Mouse (Mus musculus) left cerebral cortex, adult 2 months (tissue): ENCODE measurements at regions not wholly inside any gene's neighbourhood (a gene's known extent, or its start where the extent isn't known, plus 50 kb on each side); places are given as distances from the start of the nearest gene placed in this dataset.

Experiments
- DNase-seq, 2 experiments: peaks; one replicate each; pipeline ENCODE4 v3.0.0; 2021 to 2022; ENCODE audit warnings: low spot score in 2 of 2, mixed read lengths in 1 of 2; ENCODE audit errors: extremely low spot score in 1 of 2
- H3K27ac ChIP-seq: fragments of 200-600 bp; 2 replicates; pipeline ENCODE4 v1.8.1; 2022
- H3K4me3 ChIP-seq: fragments of 200-600 bp; 2 replicates; pipeline ENCODE4 v1.8.1; 2022
- CTCF ChIP-seq: fragments of 200-600 bp; IDR thresholded peaks from 2 replicates; pipeline ENCODE4 v1.8.1; 2022; ENCODE audit warnings: antibody characterized with exemption, mild to moderate bottlenecking, moderate library complexity
- intact Hi-C: fragments of 180-260 bp; cut with DNase I; formaldehyde crosslinking; loops from one replicate; pipeline ENCODE4 v1.15.1; 2025

GRCm38 (mm10) chr9:79173036-79173435, 545.6 kb downstream of the Col12a1 start:
- intact Hi-C loops, result no loop called here
- Histone ChIP-seq H3K4me3 (no peak overlapping the region), H3K27ac (no peak overlapping the region)
- no peak for TF ChIP-seq CTCF
- no peak for DNase-seq

DNA sequence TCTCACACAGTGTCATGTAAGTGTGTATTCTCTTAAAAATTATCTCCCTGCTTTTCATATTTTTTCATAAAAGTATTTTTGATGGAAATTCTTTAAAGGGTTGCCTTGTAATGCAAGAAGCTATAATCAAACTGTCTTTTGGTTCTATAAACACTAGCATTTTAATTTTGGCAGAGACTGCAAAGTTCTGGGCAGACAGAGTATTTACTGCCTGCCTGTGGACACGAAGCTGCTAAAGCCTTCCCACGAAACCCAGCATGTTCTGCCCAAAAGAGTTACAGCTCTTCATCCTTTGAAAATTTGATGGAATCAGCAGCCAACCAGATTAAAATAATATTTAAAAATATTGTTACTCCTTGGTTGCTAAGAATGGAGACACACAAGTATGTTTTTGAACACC, 538.7 kb downstream of the Col12a1 start:
- intact Hi-C loops, result no loop called here

DNA sequence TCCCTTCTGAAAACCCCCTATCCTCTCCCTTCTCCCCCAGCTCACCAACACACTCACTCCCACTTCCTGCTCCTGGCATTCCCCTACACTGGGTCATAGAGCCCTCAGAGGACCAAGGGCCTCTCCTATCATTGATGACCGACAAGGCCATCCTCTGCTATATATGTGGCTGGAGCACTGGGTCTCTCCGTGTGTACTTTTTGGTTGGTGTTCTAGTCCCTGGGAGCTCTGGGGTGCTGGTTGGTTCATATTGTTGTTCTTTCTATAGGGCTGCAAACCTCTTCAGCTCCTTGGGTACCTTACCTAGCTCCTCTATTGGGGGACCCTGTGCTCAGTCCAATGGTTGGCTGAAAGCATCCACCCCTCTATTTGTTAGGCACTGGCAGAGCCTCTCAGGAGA, 523.2 kb downstream of the Col12a1 start:
- H3K27ac ChIP-seq, result no peak overlapping the region
- DNase-seq, result no peak

More for the DNA sequence above, 538.7 kb downstream of the Col12a1 start:
- H3K4me3 ChIP-seq, result no peak overlapping the region
- TF ChIP-seq CTCF, result no peak
- no peak overlapping the region for H3K27ac ChIP-seq
- no peak for DNase-seq

DNA sequence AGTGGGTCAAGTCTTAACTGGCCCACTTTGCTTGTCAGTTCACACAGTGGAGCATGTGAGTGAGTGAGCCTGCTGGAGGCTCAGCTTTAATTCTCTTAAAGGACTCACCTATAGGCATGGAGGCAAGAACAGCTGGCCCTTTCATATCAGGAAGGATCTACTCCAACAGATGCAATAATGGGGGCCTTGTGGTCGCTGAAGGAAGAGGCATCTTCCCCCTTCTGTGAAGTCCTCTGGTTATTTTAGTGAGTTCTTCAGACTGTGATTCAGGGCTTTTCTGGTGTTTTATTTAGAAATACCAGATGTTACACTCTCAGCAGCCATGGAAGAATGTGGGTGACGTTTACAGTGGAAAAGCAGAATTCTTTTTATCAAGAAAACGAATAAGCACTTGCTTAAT, 516.9 kb downstream of the Col12a1 start:
- TF ChIP-seq CTCF, result no peak
- Histone ChIP-seq H3K4me3 (no peak overlapping the region), H3K27ac (peak overlapping the region; percentile 76; the same call in 1 of the 2 replicates)
- intact Hi-C loops, result no loop called here
- peak in 1 of 2 experiments; percentile 11 for DNase-seq

More for the DNA sequence above, 523.2 kb downstream of the Col12a1 start:
- no peak for TF ChIP-seq CTCF
- intact Hi-C loops, result no loop called here
- no peak overlapping the region for H3K4me3 ChIP-seq

DNA sequence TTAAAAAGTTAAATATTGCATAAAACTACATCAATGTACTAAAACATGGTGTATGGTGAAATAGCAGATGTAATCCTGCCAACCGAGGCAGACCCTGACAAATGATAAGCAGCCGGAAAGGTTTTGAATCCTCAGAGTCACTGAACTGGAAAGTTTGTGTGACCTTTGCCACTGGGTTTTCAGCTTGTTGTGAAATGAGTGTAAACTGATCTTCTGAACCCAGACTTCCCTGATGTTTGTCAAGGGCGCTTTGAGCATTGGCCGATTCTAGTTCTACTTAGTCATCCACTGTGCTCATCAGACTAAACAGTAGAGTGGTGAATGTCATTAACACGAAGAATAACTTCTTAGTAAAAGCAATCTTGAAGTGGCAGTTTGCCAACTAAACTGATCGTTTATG, 505.3 kb downstream of the Col12a1 start:
- intact Hi-C loops, result no loop called here
- TF ChIP-seq CTCF, result no peak
- Histone ChIP-seq H3K27ac (no peak overlapping the region), H3K4me3 (no peak overlapping the region)
- DNase-seq, result no peak

GRCm38 (mm10) chr9:79215986-79216385, 502.6 kb downstream of the Col12a1 start:
- no peak for TF ChIP-seq CTCF
- no peak for DNase-seq
- 0 out of 2 replicates have a peak overlapping the region, but pooled peaks have one; percentile 16 for H3K27ac ChIP-seq
- no peak overlapping the region for H3K4me3 ChIP-seq
- intact Hi-C loops, result loop anchor here (5.0 kb wide), 1 partner anchor 236 kb away; no protein-coding TSS in a partner anchor

GRCm38 (mm10) chr9:79216432-79216831, 502.2 kb downstream of the Col12a1 start:
- Histone ChIP-seq H3K4me3 (no peak overlapping the region), H3K27ac (0 out of 2 replicates have a peak overlapping the region, but pooled peaks have one; percentile 16)
- intact Hi-C loops, result loop anchor here (5.0 kb wide), 1 partner anchor 236 kb away; no protein-coding TSS in a partner anchor
- no peak for DNase-seq
- no peak for TF ChIP-seq CTCF

DNA sequence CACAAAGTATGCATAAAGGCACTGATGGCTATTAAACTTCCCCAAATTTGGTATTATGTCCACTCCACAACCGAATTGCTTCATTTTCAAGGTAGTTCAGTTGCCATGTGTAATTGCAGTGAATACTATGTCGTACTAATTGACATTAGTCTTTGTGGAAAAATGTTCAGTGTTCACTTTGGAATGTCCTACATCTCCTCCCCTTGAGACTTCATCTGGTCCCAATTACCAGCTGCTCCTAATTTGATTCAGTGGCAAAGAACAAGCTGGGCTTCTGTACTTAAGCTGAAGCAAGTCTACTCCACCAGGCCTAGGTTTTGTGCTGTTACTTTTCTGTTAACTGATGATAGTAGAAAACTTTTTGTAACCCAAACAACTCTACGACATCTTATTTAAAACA, 485.6 kb downstream of the Col12a1 start:
- Histone ChIP-seq H3K27ac (no peak overlapping the region), H3K4me3 (no peak overlapping the region)
- TF ChIP-seq CTCF, result no peak

GRCm38 (mm10) chr9:79233751-79234150, 484.9 kb downstream of the Col12a1 start:
- intact Hi-C loops, result no loop called here
- TF ChIP-seq CTCF, result no peak
- DNase-seq, result no peak
- H3K27ac ChIP-seq, result no peak overlapping the region
- no peak overlapping the region for H3K4me3 ChIP-seq

More for the DNA sequence above, 485.6 kb downstream of the Col12a1 start:
- no peak for DNase-seq
- intact Hi-C loops, result no loop called here

DNA sequence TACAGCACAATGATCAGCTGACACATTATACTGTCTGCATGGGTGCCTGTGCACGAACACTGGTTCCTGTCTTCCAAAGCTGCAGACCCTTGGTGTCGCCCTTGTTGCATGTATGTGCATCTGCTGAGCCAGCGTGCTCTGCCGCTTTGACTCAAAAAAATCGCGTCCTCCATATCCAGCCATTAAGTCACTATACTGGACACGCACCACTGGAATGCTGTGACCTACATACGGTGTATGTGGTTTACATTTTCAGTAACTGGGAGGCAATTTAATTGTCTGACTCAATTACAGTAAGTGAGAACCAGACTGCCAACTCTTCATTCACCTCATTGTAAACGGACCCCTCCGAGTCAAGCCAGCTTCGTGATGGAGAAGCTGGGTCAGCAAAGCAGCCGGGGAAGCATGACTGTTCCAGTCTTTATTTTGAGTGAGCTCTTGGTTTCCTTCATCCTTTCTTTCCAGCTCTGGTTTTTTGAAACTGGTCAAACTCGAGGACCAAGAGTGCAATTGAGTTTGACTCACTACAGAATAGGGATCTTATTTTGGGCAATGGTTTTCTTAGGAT, 448.9 kb downstream of the Col12a1 start:
- no peak for DNase-seq
- Histone ChIP-seq H3K4me3 (no peak overlapping the region), H3K27ac (no peak overlapping the region)
- intact Hi-C loops, result no loop called here
- TF ChIP-seq CTCF, result no peak

- H3K4me3 ChIP-seq, result no peak overlapping the region
- DNase-seq, result no peak
- no peak for TF ChIP-seq CTCF
- no peak overlapping the region for H3K27ac ChIP-seq
- intact Hi-C loops, result no loop called here
These were observed 448.4 kb downstream of the Col12a1 start for GRCm38 (mm10) chr9:79270256-79270655.

DNA sequence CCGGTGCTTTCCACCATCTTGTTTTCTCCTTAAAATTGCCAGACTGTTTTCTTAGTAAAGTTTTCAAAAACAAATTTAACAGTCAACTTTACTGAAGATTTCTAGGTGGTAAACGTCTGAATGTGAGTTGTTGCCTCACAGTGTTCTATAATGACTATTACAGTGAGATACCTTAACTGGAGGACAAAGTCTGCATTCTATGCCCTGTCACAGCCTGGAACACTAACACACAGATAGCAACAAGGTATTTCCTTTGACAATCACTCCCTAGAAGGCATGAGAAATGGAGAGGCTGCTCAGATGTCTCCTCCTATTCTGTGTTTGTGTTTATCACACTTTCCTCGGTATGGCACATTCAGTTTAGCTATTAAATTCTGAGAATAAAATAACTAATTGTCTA, 430.8 kb downstream of the Col12a1 start:
- intact Hi-C loops, result no loop called here

DNA sequence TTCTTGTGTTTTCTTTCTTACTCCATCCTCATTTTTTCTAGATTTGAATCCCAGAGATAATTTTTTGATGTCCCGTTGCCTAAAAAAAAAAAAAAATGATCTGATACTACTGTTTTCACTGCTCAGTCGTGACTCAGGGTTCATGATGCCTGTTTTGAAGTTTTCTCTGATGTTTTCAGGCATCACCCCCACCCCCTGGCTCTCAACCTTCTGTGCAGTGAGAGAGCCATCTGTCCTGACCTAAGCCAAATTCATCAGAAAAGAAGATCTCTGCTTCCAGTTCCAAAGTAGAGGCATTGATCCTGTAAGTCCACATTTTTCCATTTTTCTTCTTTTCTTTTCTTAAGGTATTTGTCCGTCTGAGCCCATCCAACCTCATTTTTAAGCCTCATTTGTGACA, 423.3 kb downstream of the Col12a1 start:
- DNase-seq, result no peak
- H3K27ac ChIP-seq, result no peak overlapping the region
- no peak overlapping the region for H3K4me3 ChIP-seq
- TF ChIP-seq CTCF, result no peak
- intact Hi-C loops, result no loop called here

More for the DNA sequence above, 430.8 kb downstream of the Col12a1 start:
- no peak for DNase-seq
- Histone ChIP-seq H3K27ac (no peak overlapping the region), H3K4me3 (no peak overlapping the region)
- TF ChIP-seq CTCF, result no peak
